Mouse (Mus musculus): ENCODE data around the gene Zmynd8. TPM values are rescaled to one million over a fixed set of nuclear protein-coding genes. Genes with fewer than 3 reads are reported as not detected.
A peak's percentile ranks its signal among the peaks of the same experiment; 100 is the strongest.

Gene Zmynd8
- total RNA-seq, 1 experiment: 49.7 TPM

GRCm38 (mm10) chr2:165922047-165922728 is 23.4 kb upstream of the Zmynd8 start:
- no peak for TF ChIP-seq MAFK (IDR thresholded peaks at IDR 0.05; ENCODE audit: insufficient read depth, low read depth, low read length)
- no peak for TF ChIP-seq ZNF384 (IDR thresholded peaks at IDR 0.05; ENCODE audit: low read depth, low read length)
- TF ChIP-seq HCFC1 (IDR thresholded peaks at IDR 0.05; ENCODE audit: borderline replicate concordance, insufficient read depth, low read length): no peak
- no peak; the same call in 1 of the 2 replicates for TF ChIP-seq CHD2 (IDR thresholded peaks at IDR 0.05; ENCODE audit: low read depth, low read length)
- no peak for TF ChIP-seq ZC3H11A (IDR thresholded peaks at IDR 0.05; ENCODE audit: borderline replicate concordance, low read depth, low read length)
- Histone ChIP-seq H3K36me3 (ENCODE audit: control insufficient read depth, insufficient read depth, low read length, poor library complexity, severe bottlenecking) (no peaks in the 10 kb centered on the region), H3K9me3 (ENCODE audit: control insufficient read depth, insufficient read depth, low read depth, low read length) (no peaks in the 10 kb centered on the region), H3K4me1 (ENCODE audit: control insufficient read depth in 2 of 2, insufficient read depth in 2 of 2, low read length in 2 of 2, poor library complexity in 1 of 2) (peaks cover 8 to 15% of the 10 kb centered on the region in 2 experiments), H3K27ac (ENCODE audit: insufficient read depth, low read depth, low read length, poor library complexity, severe bottlenecking) (peak overlapping the region; percentile 23; the same call in 1 of the 2 replicates), H3K4me3 (ENCODE audit: insufficient read depth in 1 of 2, low read depth in 1 of 2, low read length in 2 of 2, poor library complexity in 1 of 2, severe bottlenecking in 1 of 2) (peak overlapping the region; percentile 35 to 44; a peak in 3 of 4 replicates), H3K9ac (ENCODE audit: insufficient read depth, low read depth, low read length, poor library complexity, severe bottlenecking) (no peak overlapping the region)
- in situ Hi-C loops (cut with MboI; ENCODE audit: low sequenced_read_pairs in 2 of 2, unreplicated experiment in 2 of 2): loop anchor here (10.0 to 25.0 kb wide), 2 partner anchors 90 to 123 kb away; no protein-coding TSS in a partner anchor
- DNase-seq (ENCODE audit: low read depth, low spot score): peak; percentile 89

GRCm38 (mm10) chr2:165914298-165914697 is 15.5 kb upstream of the Zmynd8 start:
- TF ChIP-seq HCFC1 (IDR thresholded peaks at IDR 0.05; ENCODE audit: borderline replicate concordance, insufficient read depth, low read length) (no peak), MAFK (IDR thresholded peaks at IDR 0.05; ENCODE audit: insufficient read depth, low read depth, low read length) (peak; percentile 63; the same call in 1 of the 2 replicates), ZC3H11A (IDR thresholded peaks at IDR 0.05; ENCODE audit: borderline replicate concordance, low read depth, low read length) (peak; percentile 98), ZNF384 (IDR thresholded peaks at IDR 0.05; ENCODE audit: low read depth, low read length) (0 out of 2 replicates have a peak, but pooled peaks have one; percentile 7), CHD2 (IDR thresholded peaks at IDR 0.05; ENCODE audit: low read depth, low read length) (no peak)
- in situ Hi-C loops (cut with MboI; ENCODE audit: low sequenced_read_pairs in 2 of 2, unreplicated experiment in 2 of 2): loop anchor here in 1 of 2 experiments (25.0 kb wide), 1 partner anchor 98 kb away; no protein-coding TSS in a partner anchor
- Histone ChIP-seq H3K4me3 (ENCODE audit: insufficient read depth in 1 of 2, low read depth in 1 of 2, low read length in 2 of 2, poor library complexity in 1 of 2, severe bottlenecking in 1 of 2) (peak overlapping the region in 1 of 2 experiments; percentile 30; a peak in 1 of 4 replicates), H3K9me3 (ENCODE audit: control insufficient read depth, insufficient read depth, low read depth, low read length) (no peaks in the 10 kb centered on the region), H3K9ac (ENCODE audit: insufficient read depth, low read depth, low read length, poor library complexity, severe bottlenecking) (peak overlapping the region; percentile 72; the same call in 1 of the 2 replicates), H3K27ac (ENCODE audit: insufficient read depth, low read depth, low read length, poor library complexity, severe bottlenecking) (peak overlapping the region; percentile 84; the same call in 1 of the 2 replicates), H3K4me1 (ENCODE audit: control insufficient read depth in 2 of 2, insufficient read depth in 2 of 2, low read length in 2 of 2, poor library complexity in 1 of 2) (peaks cover 0 to 16% of the 10 kb centered on the region in 2 experiments; a peak in 3 of 4 replicates), H3K36me3 (ENCODE audit: control insufficient read depth, insufficient read depth, low read length, poor library complexity, severe bottlenecking) (no peaks in the 10 kb centered on the region)
- no peak for DNase-seq (ENCODE audit: low read depth, low spot score)

GRCm38 (mm10) chr2:165913073-165913472 is 14.3 kb upstream of the Zmynd8 start:
- Histone ChIP-seq H3K9me3 (ENCODE audit: control insufficient read depth, insufficient read depth, low read depth, low read length) (no peaks in the 10 kb centered on the region), H3K36me3 (ENCODE audit: control insufficient read depth, insufficient read depth, low read length, poor library complexity, severe bottlenecking) (no peaks in the 10 kb centered on the region), H3K9ac (ENCODE audit: insufficient read depth, low read depth, low read length, poor library complexity, severe bottlenecking) (no peak overlapping the region), H3K4me3 (ENCODE audit: insufficient read depth in 1 of 2, low read depth in 1 of 2, low read length in 2 of 2, poor library complexity in 1 of 2, severe bottlenecking in 1 of 2) (no peak overlapping the region), H3K4me1 (ENCODE audit: control insufficient read depth in 2 of 2, insufficient read depth in 2 of 2, low read length in 2 of 2, poor library complexity in 1 of 2) (peaks cover 0 to 19% of the 10 kb centered on the region in 2 experiments; a peak in 3 of 4 replicates), H3K27ac (ENCODE audit: insufficient read depth, low read depth, low read length, poor library complexity, severe bottlenecking) (no peak overlapping the region)
- in situ Hi-C loops (cut with MboI; ENCODE audit: low sequenced_read_pairs in 2 of 2, unreplicated experiment in 2 of 2): loop anchor here in 1 of 2 experiments (25.0 kb wide), 1 partner anchor 99 kb away; no protein-coding TSS in a partner anchor
- TF ChIP-seq MAFK (IDR thresholded peaks at IDR 0.05; ENCODE audit: insufficient read depth, low read depth, low read length) (no peak), ZNF384 (IDR thresholded peaks at IDR 0.05; ENCODE audit: low read depth, low read length) (no peak), CHD2 (IDR thresholded peaks at IDR 0.05; ENCODE audit: low read depth, low read length) (no peak), HCFC1 (IDR thresholded peaks at IDR 0.05; ENCODE audit: borderline replicate concordance, insufficient read depth, low read length) (no peak), ZC3H11A (IDR thresholded peaks at IDR 0.05; ENCODE audit: borderline replicate concordance, low read depth, low read length) (no peak)
- no peak for DNase-seq (ENCODE audit: low read depth, low spot score)

- no peak for DNase-seq (ENCODE audit: low read depth, low spot score)
- Histone ChIP-seq H3K36me3 (ENCODE audit: control insufficient read depth, insufficient read depth, low read length, poor library complexity, severe bottlenecking) (no peaks in the 10 kb centered on the region), H3K27ac (ENCODE audit: insufficient read depth, low read depth, low read length, poor library complexity, severe bottlenecking) (no peak overlapping the region), H3K9me3 (ENCODE audit: control insufficient read depth, insufficient read depth, low read depth, low read length) (no peaks in the 10 kb centered on the region), H3K4me3 (ENCODE audit: insufficient read depth in 1 of 2, low read depth in 1 of 2, low read length in 2 of 2, poor library complexity in 1 of 2, severe bottlenecking in 1 of 2) (no peak overlapping the region), H3K4me1 (ENCODE audit: control insufficient read depth in 2 of 2, insufficient read depth in 2 of 2, low read length in 2 of 2, poor library complexity in 1 of 2) (peaks cover 2 to 34% of the 10 kb centered on the region in 2 experiments; a peak in 3 of 4 replicates), H3K9ac (ENCODE audit: insufficient read depth, low read depth, low read length, poor library complexity, severe bottlenecking) (no peak overlapping the region)
- in situ Hi-C loops (cut with MboI; ENCODE audit: low sequenced_read_pairs in 2 of 2, unreplicated experiment in 2 of 2): loop anchor here in 1 of 2 experiments (10.0 to 25.0 kb wide), 2 partner anchors 85 to 103 kb away; no protein-coding TSS in a partner anchor
- TF ChIP-seq ZC3H11A (IDR thresholded peaks at IDR 0.05; ENCODE audit: borderline replicate concordance, low read depth, low read length) (no peak), ZNF384 (IDR thresholded peaks at IDR 0.05; ENCODE audit: low read depth, low read length) (no peak), CHD2 (IDR thresholded peaks at IDR 0.05; ENCODE audit: low read depth, low read length) (no peak), MAFK (IDR thresholded peaks at IDR 0.05; ENCODE audit: insufficient read depth, low read depth, low read length) (no peak), HCFC1 (IDR thresholded peaks at IDR 0.05; ENCODE audit: borderline replicate concordance, insufficient read depth, low read length) (no peak)
Observed at GRCm38 (mm10) chr2:165909731-165910130, 10.9 kb upstream of the Zmynd8 start.

Measured in ES-E14 (cell line).